Mouse (Mus musculus): ENCODE measurements around the gene BC025920. TPM values are rescaled to one million over a fixed set of nuclear protein-coding genes. Genes with fewer than 3 reads are reported as not detected.

BC025920 gene
- total RNA-seq, 2 experiments from 2014 or later, result 2.0 to 6.0 TPM

- ATAC-seq (replicated peaks; ENCODE audit: low FRiP score, poor library complexity, severe bottlenecking), result peak; percentile 69
Observed at GRCm38 (mm10) chr10:81600738-81601203, 5.3 kb upstream of the BC025920 start, which contains the start of gene Tle6. Gene Tle6 (minus strand): TSS chr10:81601073.

GRCm38 (mm10) chr10:81601396-81601905 is 4.6 kb upstream of the BC025920 start:
- ATAC-seq (replicated peaks; ENCODE audit: low FRiP score, poor library complexity, severe bottlenecking), result no peak

GRCm38 (mm10) chr10:81602741-81603151 is 3.3 kb upstream of the BC025920 start:
- ATAC-seq (replicated peaks; ENCODE audit: low FRiP score, poor library complexity, severe bottlenecking), result no peak

- no peak for ATAC-seq (replicated peaks; ENCODE audit: low FRiP score, poor library complexity, severe bottlenecking)
Observed at GRCm38 (mm10) chr10:81604019-81604967, 1.8 kb upstream of the BC025920 start.

- ATAC-seq (replicated peaks; ENCODE audit: low FRiP score, poor library complexity, severe bottlenecking), result peak; percentile 69
Observed at GRCm38 (mm10) chr10:81604968-81605665, 953 bp upstream of the BC025920 start.

GRCm38 (mm10) chr10:81605666-81605973 is 450 bp upstream of the BC025920 start:
- no peak for ATAC-seq (replicated peaks; ENCODE audit: low FRiP score, poor library complexity, severe bottlenecking)

DNA sequence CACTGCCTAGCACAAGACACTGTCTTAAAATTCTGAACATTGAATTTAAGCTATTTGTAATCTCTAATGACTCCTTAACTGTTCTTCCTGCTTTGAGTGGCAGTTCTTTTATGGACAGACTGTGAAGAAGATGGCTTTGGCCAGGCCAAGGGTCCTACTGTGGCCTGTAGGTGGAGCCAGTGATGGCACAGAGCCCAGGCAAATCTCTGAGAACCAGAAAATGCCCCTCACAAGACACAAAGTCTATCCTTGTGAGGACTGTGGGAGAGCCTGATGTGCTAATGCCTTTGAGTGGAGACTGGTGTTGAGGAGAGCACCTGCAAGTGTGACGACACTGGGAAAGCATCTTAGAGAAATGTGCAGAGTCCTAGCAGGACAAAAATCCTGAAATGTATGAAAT is 2.2 kb downstream of the BC025920 start:
- no peak for ATAC-seq (replicated peaks; ENCODE audit: low FRiP score, poor library complexity, severe bottlenecking)

GRCm38 (mm10) chr10:81612779-81613178 is 6.7 kb downstream of the BC025920 start:
- ATAC-seq (replicated peaks; ENCODE audit: low FRiP score, poor library complexity, severe bottlenecking), result no peak

GRCm38 (mm10) chr10:81615486-81615885 is 9.4 kb downstream of the BC025920 start:
- ATAC-seq (replicated peaks; ENCODE audit: low FRiP score, poor library complexity, severe bottlenecking), result no peak

DNA sequence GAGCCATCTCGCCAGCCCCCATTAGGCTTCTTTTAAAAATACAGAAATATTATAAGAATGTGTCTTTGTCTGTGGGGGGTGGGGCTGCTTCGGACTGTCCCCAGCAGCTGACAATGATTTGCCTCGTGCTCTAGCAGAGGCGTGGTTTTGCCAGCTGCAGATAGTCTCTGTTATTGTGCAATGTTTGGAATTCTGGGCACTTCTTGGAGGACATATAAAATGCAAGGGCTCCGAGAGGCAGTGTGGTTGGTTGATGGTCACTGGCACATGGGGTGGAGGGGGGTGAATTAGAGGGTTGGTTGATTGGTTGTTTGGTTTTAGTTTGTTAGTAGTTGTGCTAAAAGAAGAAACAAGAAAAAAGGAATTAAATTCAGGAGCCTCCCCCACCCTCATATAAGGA is 13.9 kb downstream of the BC025920 start:
- no peak for ATAC-seq (replicated peaks; ENCODE audit: low FRiP score, poor library complexity, severe bottlenecking)

GRCm38 (mm10) chr10:81620786-81621185 is 14.7 kb downstream of the BC025920 start:
- ATAC-seq (replicated peaks; ENCODE audit: low FRiP score, poor library complexity, severe bottlenecking), result no peak

DNA sequence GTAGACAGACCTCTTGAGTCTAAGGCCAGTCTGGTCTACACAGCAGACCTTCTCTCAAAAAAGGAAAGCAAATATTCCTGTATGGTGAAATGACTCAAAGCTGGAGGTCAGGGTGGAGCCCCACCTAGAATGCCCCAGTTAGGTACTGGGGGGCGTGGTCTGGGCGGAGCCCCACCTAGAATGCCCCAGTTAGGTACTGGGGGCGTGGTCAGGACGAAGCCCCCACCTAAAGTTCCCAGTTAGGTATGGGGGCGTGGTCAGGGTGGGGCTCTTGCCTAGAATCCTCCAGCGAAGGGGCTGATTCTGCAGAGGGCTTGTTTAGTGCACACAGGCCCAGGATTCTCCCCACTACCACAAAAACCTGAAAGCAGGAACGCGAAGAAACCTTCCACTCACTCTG is 17.4 kb downstream of the BC025920 start:
- ATAC-seq (replicated peaks; ENCODE audit: low FRiP score, poor library complexity, severe bottlenecking), result no peak

GRCm38 (mm10) chr10:81626101-81626993 is 20.3 kb downstream of the BC025920 start:
- ATAC-seq (replicated peaks; ENCODE audit: low FRiP score, poor library complexity, severe bottlenecking), result no peak

- ATAC-seq (replicated peaks; ENCODE audit: low FRiP score, poor library complexity, severe bottlenecking), result peak; percentile 91
Observed at GRCm38 (mm10) chr10:81626994-81627835, 21.1 kb downstream of the BC025920 start, which contains the start of gene Sirt6. Gene Sirt6 (minus strand): TSS chr10:81627797.

- ATAC-seq (replicated peaks; ENCODE audit: low FRiP score, poor library complexity, severe bottlenecking), result peak; percentile 33
Observed at GRCm38 (mm10) chr10:81627836-81628220, 21.8 kb downstream of the BC025920 start.

- ATAC-seq (replicated peaks; ENCODE audit: low FRiP score, poor library complexity, severe bottlenecking), result no peak
Observed at GRCm38 (mm10) chr10:81628390-81628789, 22.3 kb downstream of the BC025920 start, which contains the start of gene Ankrd24. Gene Ankrd24 (plus strand): TSS chr10:81628540.

DNA sequence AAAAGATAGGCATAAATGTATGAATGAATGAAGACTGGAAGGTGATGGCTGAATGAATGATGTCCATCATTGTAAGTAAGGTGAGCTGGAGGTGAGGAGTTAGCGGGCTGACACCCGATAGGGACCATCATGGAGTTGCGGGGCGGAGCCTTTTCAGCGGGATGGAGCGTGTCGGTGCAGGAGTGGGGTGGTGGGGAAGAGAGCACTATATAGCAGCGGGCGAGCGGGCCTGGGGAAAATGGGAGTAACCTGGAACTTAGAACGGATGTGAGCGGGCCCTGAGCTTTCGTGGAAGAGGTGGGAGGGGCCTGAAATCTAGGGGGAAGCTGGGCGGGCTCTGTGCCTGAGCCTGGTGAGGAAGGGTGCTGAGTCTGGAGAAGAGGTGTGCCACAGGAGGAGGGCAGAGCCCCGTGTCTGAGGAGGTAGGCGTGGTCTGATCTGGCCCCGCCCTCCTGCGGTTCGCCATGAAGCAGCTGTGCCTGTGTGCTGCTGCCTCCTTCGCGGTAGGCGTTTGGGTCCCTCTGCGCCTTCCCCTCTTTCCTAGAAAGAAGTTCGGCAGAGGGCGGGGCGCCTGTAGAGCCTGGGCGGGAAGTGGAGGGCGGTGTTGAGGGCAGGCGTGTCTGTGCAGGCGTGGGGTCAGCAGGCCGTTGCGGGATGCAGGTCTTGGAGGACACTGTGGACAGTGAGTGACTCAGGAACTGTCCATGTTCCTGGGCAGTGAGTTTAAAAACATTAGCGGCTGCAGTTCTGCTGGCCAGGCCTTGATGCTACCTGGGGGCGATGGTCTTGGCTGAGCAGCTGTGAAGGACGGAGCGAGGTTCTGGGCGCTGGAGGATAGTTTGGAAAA is 27.4 kb downstream of the BC025920 start:
- peak; percentile 87 for ATAC-seq (replicated peaks; ENCODE audit: low FRiP score, poor library complexity, severe bottlenecking)

GRCm38 (mm10) chr10:81636338-81636737 is 30.3 kb downstream of the BC025920 start:
- ATAC-seq (replicated peaks; ENCODE audit: low FRiP score, poor library complexity, severe bottlenecking), result no peak
